Mouse (Mus musculus) kidney, postnatal 36 days (tissue): Measurements from ENCODE around the gene Bola2.
"Not testable (repeated sequence)": the region's sequence is repeated elsewhere in the genome, so short reads cannot be mapped to it uniquely, and the experiment has no call there.

Source experiments
- DNase-seq, 2 experiments: peaks; one replicate each; pipeline ENCODE4 v3.0.0; 2021 to 2022; ENCODE audit warnings: mixed read lengths in 2 of 2

Bola2 gene

DNA sequence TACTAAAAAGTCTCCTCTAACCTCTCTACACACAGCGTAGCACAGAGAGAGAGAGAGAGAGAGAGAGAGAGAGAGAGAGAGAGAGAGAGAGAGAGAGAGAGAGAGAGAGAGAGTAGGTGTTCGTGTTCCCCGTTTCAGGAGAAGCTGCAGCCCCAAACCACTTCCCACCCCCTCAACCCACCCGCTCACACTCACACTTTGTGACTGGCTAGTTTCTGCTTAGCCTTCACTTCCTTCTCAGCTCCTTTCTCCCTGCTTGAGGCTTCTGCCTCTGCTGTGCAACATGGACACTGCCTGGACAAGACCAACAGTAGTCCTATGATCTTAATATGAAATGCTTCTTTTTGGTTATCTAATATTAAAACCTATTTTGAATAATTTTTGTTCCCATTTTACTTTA is 15.1 kb downstream of the Bola2 start:
- no peak for DNase-seq

GRCm38 (mm10) chr7:126711910-126712309 is 16.7 kb downstream of the Bola2 start:
- DNase-seq: no peak

- DNase-seq: no peak
Measured at GRCm38 (mm10) chr7:126715679-126716078, 20.5 kb downstream of the Bola2 start.

GRCm38 (mm10) chr7:126717566-126717965 is 22.4 kb downstream of the Bola2 start:
- DNase-seq: no peak

DNA sequence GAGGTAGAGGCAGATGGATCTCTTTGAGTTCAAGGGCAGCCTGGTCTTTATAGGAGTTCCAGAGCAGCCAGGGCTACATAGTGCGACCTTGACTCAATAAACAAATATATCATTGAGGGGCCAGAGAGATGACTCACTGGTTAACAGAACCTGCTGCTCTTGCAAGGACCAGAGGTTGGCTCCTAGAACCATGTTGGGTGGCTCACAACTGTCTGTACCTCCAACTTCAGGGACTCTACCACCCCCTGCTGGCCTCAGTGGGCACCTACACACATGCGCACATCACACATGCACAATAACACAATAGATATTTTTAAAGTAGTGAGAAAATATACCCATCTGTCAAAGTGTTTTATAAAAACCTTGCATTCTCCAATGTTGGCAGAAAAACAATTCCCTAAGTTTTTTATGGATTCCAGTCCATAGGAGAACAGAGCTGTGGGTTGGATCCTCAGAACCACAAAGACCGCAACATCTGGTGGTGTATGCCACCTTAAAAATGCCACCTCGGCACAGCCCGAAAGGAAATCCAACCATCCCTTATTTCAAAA is 23.7 kb downstream of the Bola2 start:
- no peak for DNase-seq

DNA sequence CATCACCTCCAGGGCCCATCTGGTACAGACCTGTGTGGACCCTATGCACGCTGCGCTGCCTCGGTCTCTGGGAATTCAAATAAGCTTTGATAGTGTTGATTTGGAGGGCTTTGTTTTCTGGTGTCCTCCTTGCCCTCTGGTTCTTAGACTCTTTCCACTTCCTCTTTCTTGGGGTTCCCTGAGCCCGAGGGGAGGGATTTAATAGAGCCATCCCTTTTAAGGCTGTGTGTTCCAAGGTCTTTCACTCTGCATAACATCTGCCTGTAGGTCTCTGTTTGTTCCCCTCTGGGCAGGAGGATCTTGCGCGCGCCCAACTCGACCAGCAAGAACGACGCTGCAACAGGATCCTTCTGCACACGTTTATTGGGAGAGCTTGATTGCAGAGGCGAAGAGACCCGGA is 26.4 kb downstream of the Bola2 start:
- DNase-seq: no peak

- DNase-seq: no peak
Measured at GRCm38 (mm10) chr7:126725077-126725476, 29.9 kb downstream of the Bola2 start.

DNA sequence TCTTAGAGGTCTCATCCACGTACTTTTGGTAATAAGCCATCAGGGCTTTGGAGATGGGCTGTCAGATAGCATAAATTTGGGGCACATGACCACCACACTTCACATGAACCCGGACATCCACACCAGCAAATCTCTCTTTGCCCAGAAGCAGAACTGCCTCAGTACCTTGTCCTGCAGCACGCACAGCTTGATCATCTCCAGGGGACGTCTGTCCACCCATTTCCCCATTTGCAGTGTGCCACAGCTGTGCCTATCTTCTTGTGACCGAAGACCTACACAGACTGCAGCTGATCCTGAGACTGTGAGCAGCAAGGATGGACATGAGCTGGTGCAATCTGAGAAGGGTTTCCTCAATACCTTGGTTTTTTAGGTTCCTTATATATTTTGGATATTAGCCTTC is 30.5 kb downstream of the Bola2 start:
- no peak for DNase-seq

GRCm38 (mm10) chr7:126730256-126730789 is 35.1 kb downstream of the Bola2 start:
- not testable (repeated sequence) for DNase-seq

DNA sequence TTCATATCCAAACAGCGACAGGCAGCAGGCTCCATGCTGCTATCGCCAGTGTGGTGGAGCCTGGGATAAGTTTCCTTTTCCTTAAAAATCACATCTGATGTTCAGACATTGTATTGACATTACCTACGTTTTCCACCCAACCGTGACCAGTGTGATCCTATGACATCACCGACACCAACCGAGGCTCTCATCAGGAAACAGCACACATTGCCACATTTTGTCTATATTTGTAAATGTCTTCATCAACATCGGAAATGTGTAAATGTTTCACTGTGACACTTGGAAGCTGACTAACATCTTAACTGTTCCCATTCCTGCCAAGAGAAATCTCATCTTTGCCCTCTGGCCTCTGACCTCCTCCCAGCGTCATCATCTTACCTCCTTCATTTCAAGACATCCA is 40.9 kb downstream of the Bola2 start:
- no peak for DNase-seq

- DNase-seq: no peak
Measured at GRCm38 (mm10) chr7:126739551-126739950, 44.4 kb downstream of the Bola2 start.

GRCm38 (mm10) chr7:126740132-126740735 is 45.0 kb downstream of the Bola2 start:
- no peak for DNase-seq

- DNase-seq: no peak
Measured at GRCm38 (mm10) chr7:126740977-126741376, 45.8 kb downstream of the Bola2 start.

- DNase-seq: no peak
Measured at GRCm38 (mm10) chr7:126741452-126741851, 46.3 kb downstream of the Bola2 start.

DNA sequence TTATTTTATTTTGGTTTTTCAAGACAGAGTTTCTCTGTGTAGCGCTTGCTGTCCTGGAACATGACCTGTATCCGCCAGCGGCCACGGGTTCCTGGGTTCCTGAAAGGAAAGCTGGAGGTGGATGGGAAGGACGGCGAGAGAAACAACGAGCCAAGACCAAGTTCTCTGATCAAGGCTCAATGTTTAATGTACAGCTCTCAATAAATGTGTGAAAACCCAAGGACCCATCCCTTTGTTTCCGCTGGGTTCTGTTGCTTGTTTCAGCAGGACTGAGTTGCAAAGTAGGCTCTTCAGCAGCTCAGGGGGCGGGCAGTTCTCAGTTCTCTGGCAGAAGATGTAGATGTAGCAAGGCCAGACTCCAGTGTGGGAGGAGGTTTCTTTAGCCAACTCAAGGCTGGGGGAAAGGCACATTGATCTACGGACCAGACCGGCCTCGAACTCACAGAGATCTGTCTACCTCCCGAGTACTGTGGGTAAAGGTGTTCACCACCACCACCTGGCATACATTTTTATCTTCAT is 46.8 kb downstream of the Bola2 start:
- no peak for DNase-seq

DNA sequence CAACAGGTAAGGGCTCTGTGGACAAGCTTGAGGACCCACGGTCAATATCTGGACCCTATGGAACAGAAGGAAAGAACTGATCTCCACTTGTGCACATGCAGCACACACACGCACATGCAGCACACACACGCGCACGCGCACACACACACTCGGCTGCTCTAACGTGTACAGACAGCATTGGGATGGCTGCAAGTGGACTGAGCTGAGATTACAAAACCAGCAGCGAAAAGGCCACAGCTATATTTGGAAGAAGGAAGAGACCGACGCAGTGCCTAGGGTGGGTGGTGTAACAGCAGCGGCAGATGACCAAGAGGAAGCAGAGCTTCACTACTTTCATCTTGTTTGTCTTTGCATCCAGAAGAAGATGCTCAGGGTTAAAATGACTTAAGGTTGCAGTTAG is 50.9 kb downstream of the Bola2 start:
- DNase-seq: peak in 1 of 2 experiments; percentile 16

- DNase-seq: peak in 1 of 2 experiments; percentile 16
Measured at GRCm38 (mm10) chr7:126746798-126747197, 51.6 kb downstream of the Bola2 start.

DNA sequence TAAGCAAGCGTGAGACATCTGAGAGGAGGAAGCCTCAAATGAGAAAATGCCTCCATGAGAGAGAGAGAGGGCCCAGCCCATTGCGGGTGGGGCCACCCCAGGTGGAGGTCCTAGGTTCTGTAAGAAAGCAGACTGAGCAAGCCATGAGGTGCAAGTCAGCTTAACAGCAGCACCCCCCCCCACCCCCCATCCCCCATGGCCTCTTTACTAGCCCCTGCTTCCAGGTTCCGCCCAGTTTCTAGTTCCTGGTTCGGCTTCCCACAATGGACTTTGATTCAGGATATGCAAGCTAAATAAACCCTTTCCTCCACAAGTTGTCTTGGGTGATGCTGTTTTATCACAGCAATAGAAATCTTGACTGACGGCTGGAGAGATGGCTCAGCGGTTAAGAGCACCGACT is 53.6 kb downstream of the Bola2 start:
- no peak for DNase-seq
